Mouse (Mus musculus) intestine, embryonic 14.5 days (tissue): ENCODE results near the gene Wwp2. TPM values are rescaled to one million over a fixed set of nuclear protein-coding genes. Genes with fewer than 3 reads are reported as not detected.

Source experiments
- ATAC-seq: fragments of 200-750 bp; cut with Nextera tagmentation; replicated peaks from 2 replicates; pipeline ENCODE4 v1.8.0; 2017; ENCODE audit warnings: low read depth, moderate number of reproducible peaks, moderate TSS enrichment, moderate library complexity; ENCODE audit not compliant: low FRiP score, low TSS enrichment
- DNase-seq: peaks from one replicate; pipeline ENCODE4 v3.0.0-alpha.2; 2018; ENCODE audit warnings: low spot score
- H3K27ac ChIP-seq: fragments of 300-500 bp; sonication (generic); 2 replicates; pipeline ENCODE4 v1.5.1; 2014; ENCODE audit warnings: low read depth, mild to moderate bottlenecking, control low read depth
- H3K27me3 ChIP-seq: fragments of 300-500 bp; sonication (generic); replicated peaks from 2 replicates; pipeline ENCODE4 v1.6.1; 2014; ENCODE audit warnings: low read length, control low read depth; ENCODE audit not compliant: control insufficient read depth, insufficient read depth
- H3K36me3 ChIP-seq: fragments of 300-500 bp; sonication (generic); 2 replicates; pipeline ENCODE4 v1.6.1; 2014; ENCODE audit warnings: low read length, control low read depth; ENCODE audit not compliant: control insufficient read depth, insufficient read depth
- H3K4me1 ChIP-seq: fragments of 300-500 bp; sonication (generic); replicated peaks from 2 replicates; pipeline ENCODE4 v1.6.1; 2014; ENCODE audit warnings: low read length, control low read depth, mixed read lengths; ENCODE audit not compliant: control insufficient read depth, insufficient read depth
- H3K4me2 ChIP-seq: fragments of 300-500 bp; sonication (generic); 2 replicates; pipeline ENCODE4 v1.6.1; 2014; ENCODE audit warnings: low read length
- H3K4me3 ChIP-seq: fragments of 300-500 bp; sonication (generic); 2 replicates; pipeline ENCODE4 v1.5.1; 2014; ENCODE audit warnings: low read depth, low read length, control low read depth, mixed read lengths
- H3K9ac ChIP-seq: fragments of 300-500 bp; sonication (generic); 2 replicates; pipeline ENCODE4 v1.6.1; 2014; ENCODE audit warnings: mild to moderate bottlenecking, low read length
- H3K9me3 ChIP-seq: fragments of 300-500 bp; sonication (generic); 2 replicates; pipeline ENCODE4 v1.6.1; 2016; ENCODE audit warnings: low read length, control low read depth; ENCODE audit not compliant: control insufficient read depth
- WGBS: fragments of 180-500 bp; shearing (Covaris S2); extraction: QIAGEN DNeasy Blood & Tissue Kit; methylation state at CpG from one replicate; pipeline ENCODE4 v1.1.7; 2014; 5-methylcytosine and 5-hydroxymethylcytosine counted together
- polyA plus RNA-seq: library from polyadenylated mRNA; unstranded; fragments of >200 nt; fragmentation: Nextera tagmentation; extraction: Ambion mirVana; gene quantifications from 2 replicates; pipeline ENCODE4 v1.2.1, GENCODE M21; 2014

Gene Wwp2
- polyA plus RNA-seq = 40.4 and 43.6 TPM in 2 replicates

GRCm38 (mm10) chr8:107435962-107436831 lies at the start of gene Wwp2:
Wwp2 (plus strand) TSS chr8:107436365.
- Histone ChIP-seq H3K27me3 (no peaks in the 10 kb centered on the region), H3K9me3 (no peaks in the 10 kb centered on the region), H3K27ac (peak within 1 kb of the TSS; percentile 79), H3K9ac (peak within 1 kb of the TSS; percentile 80), H3K4me1 (peaks cover 15% of the 10 kb centered on the region), H3K4me3 (peak within 1 kb of the TSS; percentile 74), H3K4me2 (peak within 1 kb of the TSS; percentile 53), H3K36me3 (no peaks in the 10 kb centered on the region)
- WGBS = under 1% methylated on average over 67 of the region's 81 CpGs
- ATAC-seq (peak; percentile 91), DNase-seq (peak; percentile 92)

DNA sequence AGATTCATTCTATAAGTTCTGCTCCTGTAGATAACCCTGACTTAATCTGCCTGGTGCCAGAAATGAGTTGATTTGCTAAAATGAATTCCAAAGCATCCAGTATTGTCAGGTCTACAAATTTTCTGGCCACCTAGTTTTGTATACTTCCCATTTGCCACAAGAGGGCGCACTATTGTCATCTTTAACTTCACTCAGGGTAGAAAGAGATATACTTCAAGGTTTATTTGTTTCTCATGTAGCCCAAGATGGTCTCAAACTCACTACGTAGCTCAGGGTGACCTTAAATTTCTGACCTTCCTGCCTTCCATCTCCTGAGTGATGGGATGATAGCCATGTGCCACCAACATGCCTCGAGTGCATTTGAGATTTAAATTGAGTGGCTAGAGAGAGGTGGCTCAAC lies 49.5 kb upstream of the Wwp2 start:
- no peak for ATAC-seq

DNA sequence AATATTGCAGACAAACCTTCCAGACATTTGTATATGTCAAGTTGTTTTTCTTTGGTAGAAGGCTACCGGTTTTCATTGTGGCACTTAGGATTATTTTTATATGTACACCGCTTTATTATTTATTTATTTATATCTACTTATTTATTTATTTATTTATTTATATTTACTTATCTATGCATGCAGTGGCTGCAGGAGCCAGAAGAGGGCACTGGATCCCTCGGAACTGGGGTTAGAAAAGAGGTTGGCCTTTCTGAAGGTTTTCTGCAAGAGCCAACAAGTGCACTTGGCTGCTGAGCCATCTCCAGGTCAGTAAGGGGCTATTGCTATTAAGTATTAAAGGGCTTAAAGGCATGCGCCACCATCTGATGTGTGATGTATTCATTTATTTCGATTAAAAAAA lies 48.3 kb upstream of the Wwp2 start:
- Histone ChIP-seq H3K27me3 (no peaks in the 10 kb centered on the region), H3K36me3 (no peaks in the 10 kb centered on the region), H3K27ac (no peak overlapping the region), H3K4me1 (no peaks in the 10 kb centered on the region; the same call in 1 of the 2 replicates), H3K9me3 (no peaks in the 10 kb centered on the region), H3K4me2 (no peak overlapping the region), H3K4me3 (no peak overlapping the region), H3K9ac (no peak overlapping the region)
- 71% methylated on average over 5 of the region's 5 CpGs for WGBS
- ATAC-seq = no peak
- DNase-seq = no peak

More for the DNA sequence above, 49.5 kb upstream of the Wwp2 start:
- no peak overlapping the region for H3K4me2 ChIP-seq
- H3K9ac ChIP-seq = no peak overlapping the region
- DNase-seq = no peak
- H3K36me3 ChIP-seq = no peaks in the 10 kb centered on the region
- no peaks in the 10 kb centered on the region for H3K9me3 ChIP-seq
- no peaks in the 10 kb centered on the region for H3K27me3 ChIP-seq
- H3K27ac ChIP-seq = no peak overlapping the region
- H3K4me1 ChIP-seq = no peaks in the 10 kb centered on the region; the same call in 1 of the 2 replicates
- no peak overlapping the region for H3K4me3 ChIP-seq
- 29% methylated on average over 3 of the region's 3 CpGs for WGBS

GRCm38 (mm10) chr8:107389557-107389956 lies 46.6 kb upstream of the Wwp2 start:
- H3K4me2 ChIP-seq = no peak overlapping the region
- H3K4me1 ChIP-seq = no peaks in the 10 kb centered on the region; the same call in 1 of the 2 replicates
- no peak overlapping the region for H3K9ac ChIP-seq
- DNase-seq (no peak), ATAC-seq (no peak)
- no peaks in the 10 kb centered on the region for H3K27me3 ChIP-seq
- H3K36me3 ChIP-seq = no peaks in the 10 kb centered on the region
- 74% methylated on average over 8 of the region's 8 CpGs for WGBS
- H3K27ac ChIP-seq = no peak overlapping the region
- H3K4me3 ChIP-seq = no peak overlapping the region
- H3K9me3 ChIP-seq = no peaks in the 10 kb centered on the region

DNA sequence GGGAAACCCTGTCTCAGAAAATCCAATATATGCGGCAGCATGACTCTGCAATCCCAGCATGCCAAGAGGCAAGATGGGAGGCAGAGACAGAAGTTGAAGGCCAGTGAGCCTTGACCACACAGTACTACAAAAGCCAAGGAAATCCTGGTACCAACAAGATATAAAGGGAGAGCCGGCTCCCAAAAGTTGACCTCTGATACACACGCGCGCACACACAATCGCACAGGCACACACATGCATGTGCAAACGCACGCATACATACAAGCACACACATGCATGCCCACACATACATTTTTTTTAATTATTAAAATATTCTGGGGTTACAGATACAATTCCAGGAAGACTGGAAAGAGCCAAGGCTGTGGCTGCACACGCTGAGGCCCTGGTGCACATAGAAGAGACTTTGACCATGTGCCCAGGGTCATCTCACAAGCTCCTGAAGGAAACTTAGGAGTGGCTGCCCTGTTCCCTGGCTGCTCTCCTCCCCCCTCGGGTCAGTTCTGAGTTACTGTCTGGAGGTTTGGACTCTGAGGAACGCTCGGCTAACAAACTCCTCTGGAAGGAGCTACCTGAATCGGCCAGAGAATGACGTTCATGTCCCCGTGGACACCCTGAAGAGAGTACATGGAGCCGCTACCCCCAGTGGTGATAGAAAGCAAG lies 45.6 kb upstream of the Wwp2 start:
- Histone ChIP-seq H3K27ac (no peak overlapping the region), H3K9me3 (no peaks in the 10 kb centered on the region), H3K27me3 (no peaks in the 10 kb centered on the region), H3K4me2 (no peak overlapping the region), H3K9ac (no peak overlapping the region), H3K36me3 (no peaks in the 10 kb centered on the region), H3K4me3 (no peak overlapping the region), H3K4me1 (no peaks in the 10 kb centered on the region; the same call in 1 of the 2 replicates)
- DNase-seq (no peak), ATAC-seq (no peak)
- 93% methylated on average over 16 of the region's 16 CpGs for WGBS

- Histone ChIP-seq H3K27me3 (no peaks in the 10 kb centered on the region), H3K4me2 (no peak overlapping the region), H3K27ac (no peak overlapping the region), H3K4me1 (no peaks in the 10 kb centered on the region; the same call in 1 of the 2 replicates), H3K9me3 (no peaks in the 10 kb centered on the region), H3K4me3 (no peak overlapping the region), H3K36me3 (no peaks in the 10 kb centered on the region), H3K9ac (no peak overlapping the region)
- no peak for ATAC-seq
- no peak for DNase-seq
- WGBS = 72% methylated on average over 4 of the region's 4 CpGs
These were observed 45.0 kb upstream of the Wwp2 start for GRCm38 (mm10) chr8:107391136-107391516.

DNA sequence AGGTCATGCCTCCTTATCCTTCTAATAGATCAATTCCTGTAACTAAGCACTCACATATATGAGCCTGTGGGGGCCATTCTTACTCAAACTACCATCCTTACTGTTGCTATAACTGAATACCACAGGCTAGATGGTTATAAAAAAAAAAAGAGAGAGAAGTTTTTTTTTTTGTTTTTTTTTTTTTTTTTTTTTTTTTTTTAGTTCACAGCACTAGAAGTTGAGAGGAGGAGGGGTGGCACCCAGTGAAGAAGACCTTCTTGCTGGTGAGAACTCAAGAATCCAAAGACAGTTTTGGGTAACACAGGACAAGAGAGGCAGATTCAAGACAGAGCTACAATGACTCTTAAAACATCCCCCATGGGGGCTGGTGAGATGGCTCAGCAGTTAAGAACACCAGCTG lies 40.8 kb upstream of the Wwp2 start:
- H3K9ac ChIP-seq = no peak overlapping the region
- DNase-seq = no peak
- no peak for ATAC-seq
- H3K27ac ChIP-seq = no peak overlapping the region
- H3K4me3 ChIP-seq = no peak overlapping the region
- no peaks in the 10 kb centered on the region for H3K9me3 ChIP-seq
- no peaks in the 10 kb centered on the region for H3K36me3 ChIP-seq
- no peaks in the 10 kb centered on the region for H3K27me3 ChIP-seq
- H3K4me2 ChIP-seq = no peak overlapping the region
- H3K4me1 ChIP-seq = no peaks in the 10 kb centered on the region

DNA sequence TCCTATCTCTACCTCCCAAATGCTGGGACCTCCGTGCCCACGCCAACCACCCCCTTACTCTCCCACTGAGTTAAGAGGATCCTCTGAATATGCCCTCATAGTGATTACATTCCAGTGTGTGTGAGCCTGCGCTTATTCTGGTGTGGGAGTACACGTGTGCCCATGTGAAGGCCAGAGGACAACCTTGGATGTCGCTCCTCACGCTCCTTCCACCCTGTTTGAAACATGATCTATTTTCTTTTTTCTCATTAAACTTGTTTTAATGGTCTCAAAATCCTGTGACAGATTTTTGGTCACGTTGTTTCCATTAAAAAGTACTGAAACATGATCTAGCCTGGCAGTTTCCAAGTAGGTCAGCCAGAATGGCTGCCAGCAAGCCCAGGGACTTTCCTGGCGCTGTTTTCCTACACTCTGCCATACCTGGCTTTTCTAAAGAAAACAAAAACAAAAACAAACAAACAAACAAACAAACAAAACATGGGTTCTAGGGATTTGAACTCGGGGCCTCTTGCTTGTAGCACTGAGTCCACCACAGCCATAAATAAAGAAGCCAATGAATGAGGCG lies 40.0 kb upstream of the Wwp2 start:
- Histone ChIP-seq H3K27ac (no peak overlapping the region), H3K9ac (no peak overlapping the region), H3K36me3 (no peaks in the 10 kb centered on the region), H3K27me3 (no peaks in the 10 kb centered on the region), H3K4me2 (no peak overlapping the region), H3K4me1 (no peaks in the 10 kb centered on the region), H3K9me3 (no peaks in the 10 kb centered on the region), H3K4me3 (no peak overlapping the region)
- no peak for DNase-seq
- 86% methylated on average over 10 of the region's 10 CpGs for WGBS
- ATAC-seq = no peak
